Mouse (Mus musculus): Measurements from ENCODE around the gene Slc6a9.

Gene Slc6a9

DNA sequence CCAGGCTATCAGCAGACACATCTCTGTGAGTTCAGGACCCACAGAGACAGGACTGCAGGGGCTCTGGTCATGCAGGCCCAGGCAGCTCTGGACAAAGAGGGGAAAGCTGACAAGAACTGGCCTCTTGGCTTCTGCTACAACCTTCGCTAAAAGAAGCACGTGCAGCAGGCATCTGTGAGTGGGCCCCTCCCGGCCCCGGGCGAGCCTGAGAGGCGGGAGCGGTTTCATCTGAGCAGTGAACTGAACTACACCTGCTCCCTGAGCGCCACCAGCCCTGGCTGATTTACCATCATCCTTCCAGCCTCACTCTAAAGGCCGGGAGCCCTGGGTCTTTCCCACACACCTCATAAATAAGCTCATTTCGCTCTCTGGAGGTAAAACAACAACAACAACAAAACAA is 44.0 kb downstream of the Slc6a9 start:
- DNase-seq (ENCODE audit: low spot score): no peak

DNA sequence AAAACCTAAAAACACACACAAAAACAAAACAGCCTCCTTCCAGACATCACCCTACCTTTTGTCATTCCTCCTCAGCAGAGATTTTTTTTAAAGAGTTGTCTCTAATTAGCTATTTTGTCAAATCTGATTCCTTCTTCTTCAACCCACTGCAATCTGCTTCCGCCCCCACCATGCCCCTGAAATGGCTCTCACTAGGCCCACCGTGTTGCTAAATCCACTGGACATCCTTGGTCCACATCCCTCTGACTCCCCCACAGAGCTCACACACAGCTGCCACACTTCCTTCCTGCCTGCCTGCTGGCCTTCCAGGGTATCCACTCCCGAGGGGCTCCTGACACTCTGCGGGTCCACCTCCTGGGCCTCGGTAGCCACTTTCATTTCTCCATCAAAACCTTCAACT is 44.4 kb downstream of the Slc6a9 start:
- no peak for DNase-seq (ENCODE audit: low spot score)

DNA sequence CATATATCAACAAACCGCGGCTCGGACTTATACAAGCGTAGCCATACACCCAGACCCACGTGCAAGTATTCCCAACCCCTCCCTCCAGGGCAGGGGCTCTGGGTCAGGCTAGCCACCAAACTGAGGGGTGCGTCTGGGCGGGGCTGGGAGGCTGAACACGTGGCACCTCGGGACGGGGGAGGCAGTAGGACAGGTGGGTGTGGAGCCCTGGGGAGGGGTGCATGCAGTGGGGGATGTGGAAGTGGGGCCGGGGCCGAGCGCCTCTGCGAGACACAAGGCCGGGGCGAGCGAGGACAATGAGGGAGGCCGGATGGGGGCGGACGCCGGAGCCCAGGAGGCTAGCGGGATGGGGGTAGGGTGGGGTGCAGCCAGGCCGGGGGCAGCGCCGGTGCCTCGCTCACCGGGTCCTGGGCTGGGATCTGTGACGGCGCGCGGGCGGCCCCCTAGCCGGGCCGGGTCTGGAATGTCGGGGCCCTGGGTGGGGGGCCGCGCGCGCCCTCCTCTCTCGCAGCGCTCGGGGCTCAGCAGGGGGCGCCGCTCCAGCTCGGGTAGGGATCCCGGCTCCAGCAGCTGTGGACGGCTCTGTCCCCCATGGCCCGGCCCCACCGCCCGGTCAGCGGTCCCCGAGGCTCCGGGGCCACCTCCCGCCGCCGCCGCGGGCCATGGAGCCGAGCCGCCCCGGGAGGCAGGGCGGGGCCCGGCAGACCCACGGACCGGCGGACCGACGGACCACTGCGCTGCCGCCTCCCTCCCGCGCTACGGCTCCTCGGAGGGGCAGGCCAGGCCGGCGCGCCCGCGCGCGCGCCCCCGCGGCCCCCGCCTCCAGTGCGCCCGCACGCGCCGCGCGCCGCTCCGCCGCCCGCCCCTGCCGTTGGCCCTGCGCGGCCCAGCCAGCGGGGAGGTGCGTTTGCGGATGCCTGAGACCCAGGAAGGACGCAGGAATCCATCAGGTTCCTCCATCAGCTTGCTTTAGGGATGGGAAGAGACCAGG is 48.7 kb downstream of the Slc6a9 start, which contains the start of gene B4galt2:
Gene B4galt2 (minus strand): TSS at position 787 of the 991 bp plus-strand sequence.
- peak; percentile 77 for DNase-seq (ENCODE audit: low spot score)

DNA sequence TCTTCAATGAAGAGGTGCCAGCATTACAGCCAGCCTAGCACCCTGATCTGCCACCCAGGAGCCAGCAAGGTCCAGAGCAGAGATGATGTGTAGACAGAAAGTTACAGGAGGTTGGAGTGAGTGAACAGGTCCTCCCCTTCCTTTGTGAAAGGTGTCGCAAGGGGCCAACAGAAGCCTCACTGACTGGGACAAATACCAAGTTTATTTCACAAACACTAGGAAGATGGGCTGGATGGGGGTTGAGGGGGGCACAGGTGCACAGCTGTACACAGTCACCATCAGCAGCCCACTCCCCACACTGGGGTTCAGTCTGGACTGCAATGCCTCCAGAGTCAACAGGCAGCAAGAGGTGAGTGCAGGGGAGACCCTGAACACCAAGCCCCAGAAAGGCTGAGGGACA is 49.8 kb downstream of the Slc6a9 start:
- DNase-seq (ENCODE audit: low spot score): no peak

DNA sequence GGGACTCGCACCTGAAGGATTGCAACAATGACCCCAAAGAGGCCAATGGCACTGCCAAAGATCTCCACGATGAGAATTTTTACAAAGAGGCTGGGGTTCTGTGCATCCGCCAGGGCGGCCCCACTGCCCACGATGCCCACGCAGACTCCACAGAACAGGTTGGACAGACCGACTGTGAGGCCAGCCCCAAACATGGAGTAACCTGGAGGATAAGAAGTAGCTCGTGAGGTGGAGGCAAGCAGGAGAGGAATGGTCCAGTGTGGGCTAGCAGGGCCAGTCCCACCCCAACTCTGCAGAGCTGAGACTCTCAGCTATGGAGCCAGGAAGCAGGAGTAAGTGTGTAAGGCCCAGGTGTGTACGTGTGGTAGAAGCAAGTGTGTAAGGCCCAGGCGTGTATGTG is 50.8 kb downstream of the Slc6a9 start:
- DNase-seq (ENCODE audit: low spot score): no peak

DNA sequence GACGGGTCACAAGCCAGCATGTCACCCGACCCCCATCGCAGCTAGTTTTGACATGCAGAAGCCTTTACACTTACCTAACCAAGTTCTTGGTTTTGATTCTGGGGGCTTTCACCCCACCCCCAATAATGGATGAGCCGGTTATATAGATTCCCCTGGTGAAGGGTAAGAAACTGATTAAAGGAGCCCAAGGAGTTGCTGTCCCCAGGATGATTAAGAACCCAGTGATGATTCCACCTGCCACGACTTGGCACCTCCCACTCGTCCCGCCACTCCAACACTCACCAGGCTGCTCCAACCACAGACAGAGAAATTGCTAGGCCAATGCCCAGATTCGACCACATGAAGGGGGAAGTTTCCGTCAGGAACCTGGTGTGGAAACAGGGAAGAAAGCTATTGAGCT is 51.7 kb downstream of the Slc6a9 start:
- DNase-seq (ENCODE audit: low spot score): no peak

DNA sequence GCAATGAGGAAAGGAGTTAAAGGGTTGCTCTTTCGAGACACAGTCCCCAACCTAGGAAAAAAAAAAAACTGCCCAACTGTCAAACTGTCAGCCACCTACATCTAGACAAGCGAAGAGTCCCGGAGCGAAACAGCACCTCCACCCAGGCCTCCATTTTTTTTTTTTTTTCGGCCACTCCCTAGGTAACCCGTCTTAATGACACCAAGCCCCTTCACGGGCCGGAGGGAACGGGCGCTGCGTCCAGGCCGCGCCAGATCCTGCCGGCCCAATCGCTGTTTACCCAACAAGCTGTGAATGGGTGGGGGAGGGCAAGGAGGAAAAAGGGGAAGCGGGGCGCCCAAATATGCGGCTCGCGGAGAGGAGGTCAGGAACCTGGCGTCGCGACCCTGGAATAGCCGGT is 52.3 kb downstream of the Slc6a9 start:
- no peak for DNase-seq (ENCODE audit: low spot score)

DNA sequence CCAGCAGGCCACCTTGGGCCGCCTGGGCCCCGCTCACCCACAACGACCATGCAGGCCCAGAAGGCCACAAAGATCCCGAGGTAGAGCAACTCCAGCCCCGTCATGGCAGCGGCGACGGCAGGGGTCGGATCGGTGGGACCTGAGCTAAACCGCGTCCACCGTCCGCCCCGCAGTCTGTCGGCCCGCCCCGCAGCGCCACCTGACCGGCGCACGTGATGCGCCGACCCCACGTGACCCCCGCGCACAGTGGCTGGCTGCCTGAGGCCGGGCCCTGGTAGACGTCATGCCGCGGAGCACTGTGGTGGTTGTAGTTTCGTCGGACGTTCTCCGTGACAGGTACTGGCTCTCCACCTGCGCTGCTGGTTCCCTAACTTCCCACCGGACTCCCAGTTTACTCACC is 52.8 kb downstream of the Slc6a9 start, which contains the start of gene Atp6v0b:
Gene Atp6v0b (minus strand): TSS at position 201 of the 400 bp plus-strand sequence.
- DNase-seq (ENCODE audit: low spot score): peak; percentile 96

DNA sequence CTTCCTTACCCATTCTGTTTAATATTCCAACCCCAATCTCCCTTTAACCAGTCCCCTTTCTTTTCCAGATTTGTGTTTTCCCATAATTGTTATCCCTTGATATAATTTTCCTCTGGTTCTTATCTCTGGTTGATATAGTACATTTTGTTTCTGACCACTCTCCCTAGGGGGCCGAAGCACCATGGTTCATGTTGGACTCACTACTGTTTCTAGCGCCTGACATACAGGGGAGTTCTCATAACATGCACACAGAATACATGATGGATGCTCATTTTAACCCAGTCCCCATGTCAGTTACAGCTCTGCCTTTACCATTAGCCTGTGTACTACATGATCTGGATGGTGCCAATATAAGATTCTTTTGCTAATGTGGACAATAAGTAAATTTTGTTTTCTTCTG is 53.6 kb downstream of the Slc6a9 start:
- no peak for DNase-seq (ENCODE audit: low spot score)

DNA sequence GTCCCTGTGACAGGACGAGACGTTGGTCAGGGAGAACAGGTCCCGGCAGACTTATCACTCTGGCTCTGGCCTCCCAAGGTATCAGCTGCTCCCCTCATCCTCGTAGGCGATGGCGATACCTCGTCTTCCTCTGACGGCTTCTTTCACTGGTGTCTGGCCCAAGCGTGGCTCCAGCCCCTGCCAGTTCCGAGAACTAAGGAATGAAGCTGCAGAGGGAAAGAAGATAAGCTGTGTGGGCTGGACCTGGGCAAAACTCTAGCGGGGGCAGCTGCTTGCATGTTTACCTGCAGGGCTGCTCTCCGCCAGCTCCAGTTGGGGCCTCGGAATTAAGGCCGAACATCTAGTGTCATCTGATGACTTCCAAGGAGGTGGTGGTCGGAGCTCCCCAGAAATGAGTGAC is 55.2 kb downstream of the Slc6a9 start:
- no peak for DNase-seq (ENCODE audit: low spot score)

DNA sequence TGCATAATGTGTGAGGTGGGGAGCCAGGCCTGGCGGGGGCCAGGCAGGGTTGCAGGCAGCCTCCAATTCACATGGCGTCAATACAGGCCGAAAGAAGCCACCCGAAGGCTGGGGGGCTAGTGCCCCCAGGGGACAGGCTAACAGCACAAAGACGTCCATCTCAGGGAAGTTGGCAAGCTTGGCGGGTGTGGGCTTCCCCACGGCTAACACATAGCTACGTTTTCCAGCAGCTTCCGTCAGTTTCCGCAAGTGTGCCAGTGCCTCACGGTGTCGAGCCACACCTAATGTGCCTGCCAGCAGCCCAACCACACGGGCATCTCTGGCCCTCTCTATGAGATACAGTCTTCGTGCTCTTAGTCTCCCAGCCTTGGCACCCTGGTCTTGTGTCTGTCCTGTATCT is 55.7 kb downstream of the Slc6a9 start:
- DNase-seq (ENCODE audit: low spot score): no peak

DNA sequence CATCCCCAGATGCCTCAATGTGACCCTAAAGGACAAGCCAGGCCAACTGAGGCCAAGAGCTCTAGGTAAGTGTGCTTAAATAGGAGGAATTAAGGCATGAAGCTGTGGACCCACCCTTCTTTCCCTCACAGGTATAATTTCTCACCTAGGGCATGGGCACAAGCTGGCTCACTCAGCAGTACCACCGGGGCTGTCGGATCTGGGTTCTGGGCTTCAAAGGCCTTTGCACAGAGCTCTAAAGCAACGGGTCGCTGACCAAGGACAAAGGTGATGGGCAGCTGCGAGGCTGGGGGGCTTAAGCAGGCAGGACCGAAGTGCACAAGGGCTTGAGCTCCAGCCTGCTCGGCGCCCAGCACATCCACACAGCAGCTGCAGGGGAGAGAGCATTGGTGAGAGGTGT is 56.4 kb downstream of the Slc6a9 start:
- no peak for DNase-seq (ENCODE audit: low spot score)

DNA sequence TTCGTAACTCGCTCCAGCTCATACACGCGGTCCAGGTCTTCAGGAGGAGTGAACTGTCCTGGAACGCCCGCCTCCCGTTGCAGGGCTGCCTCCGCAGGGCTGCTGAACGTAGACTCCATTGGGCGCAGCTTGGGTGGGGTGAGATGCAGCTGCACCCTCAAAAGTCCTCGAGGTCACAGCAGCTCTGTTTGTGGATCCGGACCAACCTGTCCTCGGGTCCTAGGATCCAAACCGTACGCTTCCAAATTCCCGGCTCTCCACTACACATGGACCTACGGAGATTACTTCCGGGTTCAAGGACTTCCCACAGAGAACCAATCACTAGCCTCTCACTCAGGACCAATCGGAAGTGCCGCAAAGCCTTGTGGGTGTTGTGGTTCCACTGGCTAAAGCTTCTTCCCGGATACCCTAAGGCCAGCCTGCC is 57.4 kb downstream of the Slc6a9 start, which contains the start of gene Dph2:
Gene Dph2 (minus strand): TSS at position 295 of the 424 bp plus-strand sequence.
- peak; percentile 86 for DNase-seq (ENCODE audit: low spot score)

DNA sequence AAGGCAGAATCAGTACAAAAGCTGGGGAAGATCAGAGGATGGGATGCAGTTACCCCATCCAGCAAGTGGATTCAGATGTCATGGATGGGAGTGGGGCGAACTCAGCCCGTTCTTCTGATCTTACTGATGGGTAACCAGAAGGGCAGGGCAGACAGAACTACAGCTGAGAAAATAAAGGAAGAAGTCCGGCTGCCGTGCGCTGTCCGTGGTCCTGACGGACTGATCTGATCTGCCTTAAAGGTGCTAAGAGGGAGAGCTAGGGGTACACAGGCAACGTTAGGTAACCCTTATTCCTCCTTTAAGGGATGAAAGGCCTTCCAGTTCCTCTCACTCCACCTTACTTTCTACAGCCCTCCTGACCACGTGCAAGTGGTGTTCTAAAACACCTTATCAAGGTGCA is 59.1 kb downstream of the Slc6a9 start:
- peak; percentile 81 for DNase-seq (ENCODE audit: low spot score)

DNA sequence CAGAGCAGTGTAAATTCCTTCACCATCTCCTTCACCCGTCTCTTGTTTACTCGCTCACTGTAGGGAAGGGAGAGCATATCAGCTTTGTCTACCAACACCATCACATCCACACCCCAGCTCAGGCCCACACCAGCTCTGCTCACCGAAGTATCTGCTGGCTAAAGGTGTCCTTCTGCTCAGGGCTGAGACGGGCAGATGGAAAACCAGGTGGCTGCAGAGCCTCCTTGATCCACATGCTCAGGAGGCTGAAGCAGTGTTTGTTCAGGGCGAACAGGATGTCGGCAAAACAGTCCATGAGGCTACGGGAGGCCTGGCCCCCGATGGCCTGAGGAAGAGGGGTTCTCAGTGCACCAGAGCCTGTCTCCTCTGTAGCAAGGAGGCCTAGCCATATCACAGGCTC is 60.3 kb downstream of the Slc6a9 start:
- no peak for DNase-seq (ENCODE audit: low spot score)

DNA sequence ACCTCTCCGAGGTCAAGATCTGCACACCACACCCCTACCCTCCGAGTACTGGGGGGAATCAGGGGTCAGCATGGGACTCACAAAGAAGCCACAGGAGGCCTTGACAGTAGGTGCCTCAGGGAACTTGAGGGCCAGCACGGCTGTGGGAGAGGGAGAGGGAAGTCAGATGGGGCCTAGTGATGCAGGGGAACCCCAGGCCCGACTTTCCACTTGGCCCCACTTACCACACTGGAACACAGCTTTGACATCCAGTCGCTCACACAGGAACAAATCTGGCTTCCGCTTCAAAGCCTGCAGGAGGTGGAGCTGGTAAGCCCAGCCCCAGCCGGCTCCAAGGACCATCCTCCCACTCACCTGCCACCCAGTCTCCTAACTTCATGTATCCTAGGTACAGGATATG is 61.0 kb downstream of the Slc6a9 start:
- DNase-seq (ENCODE audit: low spot score): no peak

DNA sequence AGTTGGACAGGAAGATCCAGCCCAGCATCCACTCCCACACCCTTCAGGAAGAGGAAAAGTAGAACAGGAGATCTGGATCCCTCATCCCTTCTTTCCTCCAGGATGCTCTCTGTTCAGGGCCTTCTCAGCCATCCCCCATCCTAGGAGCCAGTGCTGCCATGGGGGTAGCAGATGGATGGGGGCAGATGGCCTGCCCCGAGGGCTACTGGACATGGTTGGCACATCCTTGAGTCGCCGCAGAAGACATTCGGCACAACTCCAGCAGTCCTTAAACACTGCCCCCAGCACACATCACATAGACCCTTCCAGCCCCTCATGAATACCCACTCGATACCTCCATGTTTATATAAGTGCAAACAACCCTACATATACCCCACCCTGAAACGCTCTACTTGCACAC is 61.7 kb downstream of the Slc6a9 start:
- DNase-seq (ENCODE audit: low spot score): no peak

DNA sequence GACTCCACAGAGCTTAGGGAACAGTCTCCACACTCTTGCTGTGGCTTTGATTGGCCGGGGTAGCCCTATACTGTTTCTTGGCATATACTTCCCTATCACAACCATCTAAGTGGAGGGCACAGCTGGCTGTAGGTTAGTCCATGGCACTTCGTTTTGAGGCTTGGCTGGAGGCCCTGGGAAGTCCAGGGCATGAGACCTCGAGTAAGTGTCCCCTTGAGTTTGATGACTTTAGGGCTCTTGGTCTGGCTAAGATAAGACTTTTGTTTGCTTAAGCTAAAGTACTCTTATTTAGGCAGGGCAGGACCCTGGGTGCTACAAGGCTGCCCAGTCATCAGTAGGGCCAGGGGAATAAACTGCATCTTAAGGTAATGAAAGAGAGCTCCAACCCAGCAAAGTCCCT is 63.8 kb downstream of the Slc6a9 start:
- no peak for DNase-seq (ENCODE audit: low spot score)

DNA sequence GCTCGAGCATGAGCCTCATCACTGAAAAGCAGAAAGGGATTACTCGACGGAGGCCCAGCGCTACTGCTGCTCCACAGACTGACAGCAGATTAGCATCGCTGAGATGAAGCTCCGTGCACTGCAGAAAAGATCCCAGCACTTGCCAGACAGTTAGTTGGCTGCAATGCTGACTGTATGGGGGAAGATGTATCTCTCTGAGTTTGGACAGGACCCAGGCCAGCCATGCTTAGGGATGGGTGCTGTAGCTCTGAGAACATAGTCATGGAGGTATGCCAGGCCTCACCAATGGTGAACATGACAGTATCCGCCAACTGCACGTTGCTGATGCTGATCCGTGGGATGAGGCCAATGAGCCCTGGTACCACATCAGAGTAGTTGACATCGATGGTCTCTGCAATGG is 69.8 kb downstream of the Slc6a9 start:
- no peak for DNase-seq (ENCODE audit: low spot score)

DNA sequence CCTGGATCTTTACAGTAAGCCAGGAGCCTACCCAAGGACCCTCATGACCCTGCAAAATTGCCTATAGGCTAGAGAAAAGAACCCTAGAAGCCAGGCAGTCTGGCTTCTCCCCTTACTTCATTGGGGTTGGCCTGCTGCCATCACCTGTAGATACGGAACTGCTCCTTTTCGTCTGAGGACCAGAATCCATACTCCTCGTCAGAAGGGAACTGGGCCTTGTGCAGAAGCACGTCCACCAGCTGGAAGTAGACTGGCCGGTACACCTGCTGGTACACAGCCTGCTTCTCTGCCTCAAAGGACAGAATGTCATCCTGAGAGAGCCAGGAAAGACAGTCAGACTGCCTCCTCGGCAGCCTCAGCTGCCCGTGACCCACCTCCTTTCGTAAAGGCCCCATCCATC is 70.5 kb downstream of the Slc6a9 start:
- no peak for DNase-seq (ENCODE audit: low spot score)

DNA sequence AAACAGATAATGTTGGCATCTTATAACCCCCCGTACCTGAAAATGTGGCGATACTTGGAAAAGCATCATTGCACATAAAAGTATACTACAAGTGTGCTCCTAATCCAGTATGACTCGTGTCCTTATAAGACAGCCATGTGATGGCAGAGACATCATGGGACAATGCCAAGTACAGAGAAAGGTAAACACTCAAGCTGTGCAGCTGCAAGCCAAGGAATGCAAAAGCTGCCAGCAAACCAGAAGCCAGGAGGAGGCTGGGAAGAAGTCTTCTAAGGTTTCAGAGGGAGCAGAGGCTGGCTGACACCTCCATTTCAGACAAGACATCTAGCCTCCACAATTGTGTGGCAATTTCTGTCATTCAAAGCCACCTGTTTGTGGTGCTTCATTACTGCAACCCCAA is 71.9 kb downstream of the Slc6a9 start:
- no peak for DNase-seq (ENCODE audit: low spot score)

DNA sequence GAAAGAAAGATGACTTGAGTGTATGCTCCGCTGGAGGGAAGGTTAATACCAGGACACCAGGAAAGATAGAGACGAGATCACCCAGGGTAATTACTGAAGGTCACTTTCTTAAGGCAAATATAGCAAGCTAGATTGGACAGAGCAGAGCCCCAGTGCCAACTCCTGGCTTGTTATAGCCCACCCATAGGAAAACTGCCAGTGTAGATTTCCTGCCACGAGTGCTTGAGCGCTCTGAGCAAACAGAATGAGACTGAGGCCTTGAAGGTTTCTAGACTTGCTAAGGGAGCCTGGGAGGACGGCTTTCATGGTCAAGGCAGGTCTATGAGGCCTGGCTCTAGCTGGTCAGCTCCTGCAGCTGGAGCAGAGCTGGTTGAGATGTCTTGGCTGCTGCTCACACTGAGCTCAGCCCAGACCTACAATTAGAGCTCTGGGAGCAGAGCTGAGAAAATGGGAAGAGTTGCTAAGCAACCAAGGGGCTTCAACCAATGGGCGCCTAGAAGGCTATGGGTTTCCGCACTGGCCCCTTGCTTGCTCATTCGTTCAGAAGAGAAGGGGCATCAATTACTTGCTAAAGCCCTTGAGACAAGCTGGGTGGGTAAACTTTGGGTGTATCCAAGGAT is 74.6 kb downstream of the Slc6a9 start:
- no peak for DNase-seq (ENCODE audit: low spot score)

DNA sequence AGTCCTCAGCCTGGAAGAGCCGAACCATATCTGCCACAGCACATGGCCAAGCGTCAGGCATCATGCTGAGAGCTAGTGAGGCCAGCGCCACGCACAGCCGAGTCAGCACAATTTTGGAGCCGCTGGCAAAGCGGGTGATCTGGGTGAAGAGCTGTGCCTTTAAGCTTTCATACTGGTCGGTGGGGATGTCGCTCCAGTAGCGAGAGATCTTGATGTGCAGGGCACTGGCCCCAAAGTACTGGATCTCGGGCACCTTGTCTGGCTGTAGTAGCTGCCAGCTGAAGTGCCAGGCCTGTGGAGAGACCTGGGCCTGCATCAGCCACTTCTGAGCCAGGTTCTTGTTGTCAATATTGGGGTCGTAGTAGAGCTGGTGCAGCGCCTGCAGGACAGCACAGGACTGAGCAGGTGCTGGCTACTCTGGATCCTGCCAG is 77.8 kb downstream of the Slc6a9 start:
- no peak for DNase-seq (ENCODE audit: low spot score)

All from testis, postnatal 10 days (tissue).